Mouse (Mus musculus) lung, postnatal 10 days (tissue): ENCODE data around the gene Nif3l1.

ENCODE experiments used
- DNase-seq: peaks from one replicate; pipeline ENCODE4 v3.0.0; 2021

Nif3l1 gene

GRCm38 (mm10) chr1:58445143-58445722 is at the start of gene Nif3l1, which contains the start of gene Ppil3:
Gene Nif3l1 (plus strand): TSS chr1:58445151.
Gene Ppil3 (minus strand): TSS chr1:58445486.
- peak; percentile 90 for DNase-seq

- DNase-seq = no peak
These were observed 49.6 kb upstream of the Nif3l1 start for GRCm38 (mm10) chr1:58395341-58395740.

GRCm38 (mm10) chr1:58396179-58396578 is 48.8 kb upstream of the Nif3l1 start:
- no peak for DNase-seq

DNA sequence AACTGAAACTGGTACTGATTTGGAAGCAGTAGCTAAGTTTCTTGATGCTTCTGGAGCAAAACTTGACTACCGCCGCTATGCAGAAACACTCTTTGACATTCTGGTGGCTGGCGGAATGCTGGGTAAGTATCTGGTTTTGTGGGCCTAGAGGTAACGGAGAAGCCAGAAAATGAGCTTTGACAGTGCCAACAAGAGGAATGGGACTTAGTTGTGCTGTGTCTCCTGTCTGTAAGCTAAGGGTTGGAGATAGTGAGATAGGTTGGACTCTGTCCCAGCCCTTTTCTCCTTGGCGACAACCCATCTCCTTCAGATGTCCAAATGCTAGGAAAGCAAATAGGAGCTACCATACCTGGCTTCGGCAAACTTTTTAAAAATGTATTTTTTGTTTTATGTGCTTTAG is 47.2 kb upstream of the Nif3l1 start:
- DNase-seq = no peak

- no peak for DNase-seq
These were observed 43.6 kb upstream of the Nif3l1 start for GRCm38 (mm10) chr1:58401396-58401795.

- no peak for DNase-seq
These were observed 41.2 kb upstream of the Nif3l1 start for GRCm38 (mm10) chr1:58403745-58404144.

- DNase-seq = no peak
These were observed 37.6 kb upstream of the Nif3l1 start for GRCm38 (mm10) chr1:58407321-58407720.

DNA sequence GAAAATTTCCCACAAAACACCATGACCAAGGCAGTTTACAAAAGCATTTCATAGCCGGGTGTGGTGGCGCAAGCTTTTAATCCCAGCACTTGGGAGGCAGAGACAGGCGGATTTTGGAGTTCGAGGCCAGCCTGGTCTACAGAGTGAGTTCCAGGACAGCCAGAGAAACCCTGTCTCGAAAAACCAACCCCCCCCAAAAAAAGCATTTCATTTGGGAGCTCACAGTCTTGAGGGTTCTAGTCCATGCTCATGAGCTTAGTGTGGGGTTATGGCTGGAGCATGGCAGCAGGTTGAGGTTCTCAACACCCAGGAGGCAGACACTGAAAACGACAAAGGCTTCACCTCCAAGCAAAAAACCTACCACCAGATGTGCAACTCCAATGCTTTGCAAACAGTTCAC is 36.8 kb upstream of the Nif3l1 start:
- no peak for DNase-seq

GRCm38 (mm10) chr1:58409553-58410197 is 35.3 kb upstream of the Nif3l1 start:
- no peak for DNase-seq

- DNase-seq = no peak
These were observed 34.8 kb upstream of the Nif3l1 start for GRCm38 (mm10) chr1:58410198-58410588.

GRCm38 (mm10) chr1:58410776-58411175 is 34.2 kb upstream of the Nif3l1 start:
- DNase-seq = no peak

GRCm38 (mm10) chr1:58415442-58415841 is 29.5 kb upstream of the Nif3l1 start:
- DNase-seq = no peak

DNA sequence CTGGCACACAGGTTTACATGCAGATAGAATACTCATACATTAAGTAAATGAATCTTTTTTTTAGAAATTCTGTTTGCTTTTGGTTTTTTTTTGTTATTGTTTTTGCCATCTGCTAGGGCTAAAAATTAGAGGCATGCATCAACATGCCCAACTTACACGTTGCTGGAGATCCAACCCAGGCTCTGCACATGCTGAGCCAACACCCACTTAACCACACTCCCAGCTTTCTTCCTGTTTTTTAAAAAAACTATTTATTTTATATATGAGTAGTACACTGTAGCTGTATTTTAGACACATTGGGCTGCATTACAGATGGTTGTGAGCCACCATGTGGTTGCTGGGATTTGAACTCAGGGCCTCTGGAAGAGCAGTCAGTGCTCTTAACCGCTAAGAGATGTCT is 28.9 kb upstream of the Nif3l1 start:
- DNase-seq = no peak

DNA sequence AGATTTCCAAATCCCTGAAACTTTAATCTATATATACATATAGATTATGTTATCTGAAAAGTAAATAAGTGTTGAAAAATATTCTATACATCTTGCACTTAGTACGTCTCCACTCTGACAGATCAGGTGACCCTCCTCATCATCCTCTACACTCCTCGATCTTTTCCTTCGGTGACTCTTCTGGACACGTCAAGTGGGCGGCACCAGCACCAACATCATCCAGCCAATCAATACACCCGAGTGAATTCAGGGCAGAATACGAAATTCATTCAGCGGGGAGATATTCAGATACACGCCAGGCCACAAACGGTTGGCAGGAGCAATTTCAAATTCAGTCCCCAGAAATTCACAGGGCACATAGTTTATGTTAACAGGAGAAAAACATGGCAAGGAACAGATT is 24.9 kb upstream of the Nif3l1 start:
- no peak for DNase-seq

DNA sequence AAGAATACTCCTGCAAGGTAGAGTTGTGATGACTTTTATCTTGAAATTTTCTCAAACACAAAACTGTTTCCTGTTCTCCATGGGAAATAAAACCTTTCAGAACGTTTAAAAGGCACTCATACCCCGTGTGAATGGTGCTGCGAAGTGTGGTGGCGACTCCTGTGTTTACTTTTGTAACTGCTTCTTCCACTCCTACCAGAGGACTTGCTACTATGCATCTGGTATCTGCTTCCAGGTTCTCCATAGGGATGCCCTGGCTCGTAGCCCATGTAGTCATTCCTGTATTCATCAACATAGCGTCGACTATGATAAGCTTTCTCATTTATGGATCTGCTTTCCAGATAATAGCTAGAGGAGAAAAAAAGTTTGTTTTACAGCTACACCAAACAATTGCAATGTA is 24.0 kb upstream of the Nif3l1 start:
- no peak for DNase-seq

- DNase-seq = peak; percentile 79
These were observed 22.1 kb upstream of the Nif3l1 start for GRCm38 (mm10) chr1:58422879-58423278.

GRCm38 (mm10) chr1:58423371-58424248 is 21.3 kb upstream of the Nif3l1 start, which contains the start of gene Clk1:
Gene Clk1 (minus strand): TSS chr1:58424066.
- DNase-seq = peak; percentile 99

DNA sequence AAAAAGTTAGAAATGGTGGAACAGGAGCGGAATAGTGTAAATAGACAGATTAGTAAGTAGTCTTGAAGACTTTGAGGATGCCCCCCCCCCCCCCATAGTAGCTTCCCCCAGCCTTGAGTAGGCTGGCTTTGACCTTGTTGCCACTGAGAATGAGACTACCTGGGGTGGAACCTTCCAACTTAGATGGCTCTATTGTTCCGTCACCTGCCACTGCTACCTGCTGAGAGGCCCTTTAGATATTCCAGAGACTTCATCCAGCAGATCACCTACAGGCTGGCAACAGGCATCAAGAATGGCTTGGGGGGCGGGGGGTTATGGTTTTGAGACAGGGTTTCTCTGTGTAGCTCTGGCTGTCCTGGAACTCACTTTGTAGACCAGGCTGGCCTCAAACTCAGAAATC is 20.4 kb upstream of the Nif3l1 start:
- no peak for DNase-seq

GRCm38 (mm10) chr1:58444691-58445090 is 260 bp upstream of the Nif3l1 start:
- no peak for DNase-seq

- no peak for DNase-seq
These were observed 910 bp downstream of the Nif3l1 start for GRCm38 (mm10) chr1:58445861-58446260.

- DNase-seq = no peak
These were observed 2.8 kb downstream of the Nif3l1 start for GRCm38 (mm10) chr1:58447766-58448165.

GRCm38 (mm10) chr1:58448396-58448795 is 3.4 kb downstream of the Nif3l1 start:
- DNase-seq = no peak

GRCm38 (mm10) chr1:58454316-58454715 is 9.4 kb downstream of the Nif3l1 start:
- no peak for DNase-seq

DNA sequence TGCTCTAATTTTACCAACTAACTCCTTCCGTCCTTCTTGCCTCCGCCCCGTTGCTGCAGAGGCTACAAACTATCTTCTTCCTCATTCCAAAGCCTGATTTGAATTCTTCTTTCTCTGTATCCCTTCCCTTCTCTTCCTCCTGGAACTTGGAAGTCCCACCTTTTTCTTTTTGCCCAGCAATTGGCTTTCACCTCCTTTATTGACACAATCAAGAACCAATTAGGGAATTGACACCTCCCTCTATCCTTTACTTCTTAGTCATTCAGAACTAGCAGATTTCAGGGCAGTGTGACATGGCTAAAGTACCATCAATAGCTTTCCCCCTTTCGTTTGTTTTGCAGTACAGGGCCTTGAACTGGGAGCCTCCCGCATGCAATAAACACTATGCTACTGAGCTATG is 13.2 kb downstream of the Nif3l1 start:
- no peak for DNase-seq
